ENCODE assay signal across 8 mouse cellular contexts in the genomic region with DNA sequence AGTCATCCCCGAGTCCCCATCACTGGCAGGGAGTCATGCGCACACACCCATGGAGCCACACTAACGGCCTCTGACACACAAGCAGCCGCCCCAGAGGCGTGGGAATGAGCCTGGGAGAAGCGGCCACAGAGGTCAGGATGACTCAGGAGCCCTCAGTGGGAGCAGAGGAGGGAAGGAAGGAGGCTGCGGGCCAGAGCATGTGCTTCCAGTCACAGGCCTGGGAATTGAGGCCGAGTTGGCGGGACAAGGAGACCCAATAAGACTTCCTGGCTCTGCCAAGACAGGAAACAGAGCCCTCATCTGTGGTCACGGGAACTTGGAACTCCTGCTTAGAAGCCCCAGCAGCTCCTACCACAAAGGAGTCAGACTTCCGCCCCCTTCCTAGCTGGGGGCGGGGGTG. TPM values are rescaled to one million over a fixed set of nuclear protein-coding genes. Genes with fewer than 3 reads are reported as not detected.
DNase-seq lines count a peak whose midpoint lies in the region.

No protein-coding gene starts in this region.

- DNase-seq in 3134 (ENCODE audit: extremely low read depth, insufficient read length, low spot score) (peak; percentile 91), R1 (ENCODE audit: low read depth, low spot score) (peak; percentile 77)
- DNase-seq in gastrocnemius, postnatal 36 days, result peak; percentile 64 to 83
- peak; percentile 77 for DNase-seq in kidney, postnatal 14 days
- DNase-seq in thymus, postnatal 10 days (ENCODE audit: low spot score in 2 of 2), result no peak
- DNase-seq in spleen, postnatal 36 days (ENCODE audit: low spot score in 2 of 2), result no peak
- DNase-seq in cerebellum, postnatal 36 days, result no peak
- no peak for DNase-seq in right cerebral cortex, postnatal 4 days

- intact Hi-C loops in gastrocnemius, postnatal 36 days (cut with DNase I), result no loop called here

RNA-seq across cellular contexts. Expression of a gene that starts 14.7 kb away (rescaled TPM):
- under 1 TPM in 1 of 2 experiments, not detected in 1; 0.13 TPM for total RNA-seq in gastrocnemius, postnatal 36 days (2021)

RNA-seq across cellular contexts. Expression of a gene that starts 54.1 kb away (rescaled TPM):
- 10 to 100 TPM; 26.1 to 33.6 TPM for total RNA-seq in gastrocnemius, postnatal 36 days (2021)

RNA-seq across cellular contexts. Expression of a gene that starts 57.5 kb away (rescaled TPM):
- under 1 TPM; 0.17 to 0.23 TPM for total RNA-seq in gastrocnemius, postnatal 36 days (2021)

Comparison
In these comparisons a context has a peak if more than half of its experiments do, and no peak if none do; other contexts are left out.
1. DNase-seq: peak in 3134 (single experiment), R1 (single experiment), gastrocnemius, postnatal 36 days (2 of 2) and kidney, postnatal 14 days (single experiment); none in thymus, postnatal 10 days (0 of 2), spleen, postnatal 36 days (0 of 2), cerebellum, postnatal 36 days (0 of 2) and right cerebral cortex, postnatal 4 days (single experiment).